ENCODE assay signal across 24 mouse cellular contexts in the genomic region with DNA sequence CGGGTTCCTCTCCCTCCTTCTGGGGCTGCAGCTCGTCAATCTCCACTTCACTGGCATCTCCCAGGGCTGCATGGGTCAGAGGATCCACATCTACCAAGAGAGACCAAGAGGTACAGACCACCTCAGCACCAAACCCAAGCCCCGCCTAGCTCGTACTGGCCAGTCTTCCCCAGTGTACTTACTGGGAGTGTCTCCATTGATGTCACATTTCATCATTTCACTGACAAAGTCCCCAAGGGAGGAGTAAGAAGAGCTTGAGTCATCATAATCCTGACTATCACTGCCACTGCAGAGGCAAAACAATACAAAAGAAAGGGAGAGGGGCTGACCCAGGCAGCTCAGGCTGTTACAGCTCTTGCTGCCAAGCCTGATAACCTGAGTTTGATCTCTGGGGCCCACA. TPM values are rescaled to one million over a fixed set of nuclear protein-coding genes. Genes with fewer than 3 reads are reported as not detected.
"Had no signal": no experiment of that assay in that cellular context is flagged by ENCODE, and none has a peak within 500 bp of the region (broad histone marks: within the 10 kb centered on the region; RNA-seq: fewer than 3 reads in every experiment).

No protein-coding gene starts in this region.

- H3K4me1 ChIP-seq: midbrain, embryonic 13.5 days; midbrain, embryonic 15.5 days; neural tube, embryonic 13.5 days; neural tube, embryonic 15.5 days; stomach, embryonic 15.5 days had no signal

- H3K4me3 ChIP-seq: liver, embryonic 13.5 days; liver, embryonic 15.5 days; megakaryocyte, embryonic 14.5 days; midbrain, embryonic 13.5 days; midbrain, embryonic 15.5 days; neural tube, embryonic 13.5 days; neural tube, embryonic 15.5 days; stomach, embryonic 15.5 days had no signal

- DNase-seq: liver, embryonic 13.5 days; lung, adult 18-20 months; lung, embryonic 14.5 days; lung, postnatal 14 days; lung, postnatal 36 days; retina, postnatal 1 day; right cerebral cortex, adult 18-20 months; right cerebral cortex, postnatal 25 days; right cerebral cortex, postnatal 4 days; spleen, adult 18-20 months; thymus, adult 2 months; thymus, postnatal 25 days; thymus, postnatal 4 days had no signal

- H3K27me3 ChIP-seq: liver, embryonic 13.5 days; liver, embryonic 15.5 days; megakaryocyte, embryonic 14.5 days; midbrain, embryonic 13.5 days; midbrain, embryonic 15.5 days; neural tube, embryonic 13.5 days; neural tube, embryonic 15.5 days; stomach, embryonic 15.5 days had no signal

- H3K9ac ChIP-seq: liver, embryonic 13.5 days; liver, embryonic 15.5 days; lung, embryonic 14.5 days; midbrain, embryonic 13.5 days; midbrain, embryonic 15.5 days; neural tube, embryonic 13.5 days; neural tube, embryonic 15.5 days; stomach, embryonic 15.5 days had no signal

- H3K4me2 ChIP-seq: liver, embryonic 13.5 days; liver, embryonic 15.5 days; lung, embryonic 14.5 days; midbrain, embryonic 11.5 days; midbrain, embryonic 13.5 days; midbrain, embryonic 15.5 days; neural tube, embryonic 13.5 days; neural tube, embryonic 15.5 days; stomach, embryonic 15.5 days had no signal

- H3K9me3 ChIP-seq: liver, embryonic 13.5 days; liver, embryonic 15.5 days; megakaryocyte, embryonic 14.5 days; midbrain, embryonic 13.5 days; midbrain, embryonic 15.5 days; neural tube, embryonic 13.5 days; neural tube, embryonic 15.5 days; stomach, embryonic 15.5 days had no signal

- H3K27ac ChIP-seq: liver, embryonic 13.5 days; liver, embryonic 15.5 days; macrophage; midbrain, embryonic 13.5 days; midbrain, embryonic 15.5 days; neural tube, embryonic 13.5 days; neural tube, embryonic 15.5 days; stomach, embryonic 15.5 days had no signal

- ATAC-seq: midbrain, embryonic 13.5 days; midbrain, embryonic 15.5 days had no signal

RNA-seq across cellular contexts. Expression of gene Mybpc3, which starts 49.7 kb away (rescaled TPM):
- total RNA-seq: megakaryocyte progenitor cell, adult 5-6 weeks; midbrain, postnatal 0 days had no signal
- polyA plus RNA-seq: midbrain, embryonic 11.5 days; midbrain, embryonic 13.5 days; midbrain, postnatal 0 days; neural tube, embryonic 15.5 days had no signal
